Mouse (Mus musculus) brain, embryonic 14.5 days (tissue): ENCODE results near the gene Arid3b.

Experiments
- CTCF ChIP-seq: fragments of 200-500 bp; IDR thresholded peaks from 2 replicates; pipeline ENCODE4 v1.5.1; 2012; ENCODE audit warnings: inconsistent platforms, mild to moderate bottlenecking, moderate library complexity, borderline replicate concordance; ENCODE audit not compliant: insufficient read depth, insufficient read length; ENCODE audit errors: extremely low read depth
- POLR2A ChIP-seq: fragments of 200-500 bp; IDR thresholded peaks from 2 replicates; pipeline ENCODE4 v1.6.1; 2012; ENCODE audit warnings: mild to moderate bottlenecking, inconsistent platforms, borderline replicate concordance; ENCODE audit not compliant: poor library complexity, insufficient read depth, insufficient read length, severe bottlenecking; ENCODE audit errors: extremely low read depth

GRCm38 (mm10) chr9:57817220-57817667 is 19.3 kb downstream of the Arid3b start:
- TF ChIP-seq CTCF (no peak), POLR2A (no peak)
